Mouse (Mus musculus): ENCODE measurements around the gene Tjp2. TPM values are rescaled to one million over a fixed set of nuclear protein-coding genes. Genes with fewer than 3 reads are reported as not detected.
"Not testable (repeated sequence)": the region's sequence is repeated elsewhere in the genome, so short reads cannot be mapped to it uniquely, and the experiment has no call there.

Gene Tjp2
- polyA plus RNA-seq, 1 experiment = 11.4 TPM

DNA sequence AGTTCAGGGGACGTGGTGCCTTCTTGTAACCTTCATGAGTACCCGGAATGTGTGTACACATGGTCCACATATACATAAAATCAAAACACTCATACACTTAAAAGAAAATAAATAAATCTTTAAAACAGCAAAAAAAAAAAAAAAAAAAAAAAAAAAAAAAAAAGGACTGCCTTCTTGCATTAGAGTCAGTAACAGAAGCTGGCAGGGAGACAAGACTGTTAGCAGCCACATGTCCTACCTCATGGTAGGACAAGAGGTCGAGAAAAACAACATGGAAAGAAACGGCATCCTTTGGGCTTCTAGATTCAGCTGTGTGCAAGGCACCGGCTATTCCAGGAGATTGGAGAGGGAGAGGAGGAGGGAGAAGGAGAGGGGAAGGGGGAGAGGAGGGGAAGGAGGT lies 23.0 kb downstream of the Tjp2 start:
- TF ChIP-seq POLR2A (IDR thresholded peaks at IDR 0.05; ENCODE audit: borderline replicate concordance, control insufficient read depth, low read depth, low read length) (no peak), CTCF (IDR thresholded peaks at IDR 0.05; ENCODE audit: control insufficient read depth, insufficient read depth, low read length) (no peak)
- no peak overlapping the region for H3K27ac ChIP-seq (ENCODE audit: control insufficient read depth, insufficient read depth, low read depth, low read length, poor library complexity)
- no peaks in the 10 kb centered on the region for H3K4me1 ChIP-seq (ENCODE audit: control insufficient read depth, insufficient read depth, low read length)
- H3K4me3 ChIP-seq (replicated peaks; ENCODE audit: control insufficient read depth, low read depth, low read length) = no peak overlapping the region
- WGBS = 76% methylated on average over 5 of the region's 5 CpGs

- Histone ChIP-seq H3K4me3 (replicated peaks; ENCODE audit: control insufficient read depth, low read depth, low read length) (no peak overlapping the region), H3K4me1 (ENCODE audit: control insufficient read depth, insufficient read depth, low read length) (no peaks in the 10 kb centered on the region), H3K27ac (ENCODE audit: control insufficient read depth, insufficient read depth, low read depth, low read length, poor library complexity) (no peak overlapping the region)
- TF ChIP-seq CTCF (IDR thresholded peaks at IDR 0.05; ENCODE audit: control insufficient read depth, insufficient read depth, low read length) = no peak
- no peak for TF ChIP-seq POLR2A (IDR thresholded peaks at IDR 0.05; ENCODE audit: borderline replicate concordance, control insufficient read depth, low read depth, low read length)
- 84% methylated on average over 12 of the region's 12 CpGs for WGBS
These were observed 24.3 kb downstream of the Tjp2 start for GRCm38 (mm10) chr19:24200566-24200965.

- no peak overlapping the region for H3K4me3 ChIP-seq (replicated peaks; ENCODE audit: control insufficient read depth, low read depth, low read length)
These were observed 26.0 kb downstream of the Tjp2 start for GRCm38 (mm10) chr19:24198676-24199303.

GRCm38 (mm10) chr19:24197338-24197737 lies 27.5 kb downstream of the Tjp2 start:
- TF ChIP-seq POLR2A (IDR thresholded peaks at IDR 0.05; ENCODE audit: borderline replicate concordance, control insufficient read depth, low read depth, low read length) (no peak), CTCF (IDR thresholded peaks at IDR 0.05; ENCODE audit: control insufficient read depth, insufficient read depth, low read length) (no peak)
- H3K4me3 ChIP-seq (replicated peaks; ENCODE audit: control insufficient read depth, low read depth, low read length) = no peak overlapping the region
- H3K4me1 ChIP-seq (ENCODE audit: control insufficient read depth, insufficient read depth, low read length) = no peaks in the 10 kb centered on the region
- 48% methylated on average over 3 of the region's 3 CpGs for WGBS
- H3K27ac ChIP-seq (ENCODE audit: control insufficient read depth, insufficient read depth, low read depth, low read length, poor library complexity) = no peak overlapping the region

More at GRCm38 (mm10) chr19:24198676-24199303, 26.0 kb downstream of the Tjp2 start:
- Histone ChIP-seq H3K4me1 (ENCODE audit: control insufficient read depth, insufficient read depth, low read length) (no peaks in the 10 kb centered on the region), H3K27ac (ENCODE audit: control insufficient read depth, insufficient read depth, low read depth, low read length, poor library complexity) (no peak overlapping the region)
- no peak for TF ChIP-seq POLR2A (IDR thresholded peaks at IDR 0.05; ENCODE audit: borderline replicate concordance, control insufficient read depth, low read depth, low read length)
- TF ChIP-seq CTCF (IDR thresholded peaks at IDR 0.05; ENCODE audit: control insufficient read depth, insufficient read depth, low read length) = no peak
- 68% methylated on average over 11 of the region's 11 CpGs for WGBS

DNA sequence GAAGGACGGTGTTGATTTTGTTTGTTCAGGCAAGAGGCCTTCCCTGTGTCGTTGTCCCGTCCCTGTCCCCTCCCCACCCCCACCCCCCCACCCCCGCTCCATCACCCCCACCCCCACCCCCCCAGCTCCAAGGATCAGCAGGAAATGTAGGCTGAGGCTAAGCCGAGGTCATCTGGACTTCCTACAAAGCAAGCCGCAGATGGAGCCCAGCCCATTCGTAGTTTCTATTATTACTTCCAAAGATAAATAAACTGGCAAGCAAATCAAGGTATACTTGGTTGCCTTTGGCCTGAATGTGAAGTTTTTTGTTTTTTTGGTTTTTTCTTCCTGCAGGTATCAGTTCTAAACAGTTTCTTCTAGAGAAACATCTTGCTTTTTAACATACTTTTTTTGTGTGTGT lies 29.6 kb downstream of the Tjp2 start:
- Histone ChIP-seq H3K27ac (ENCODE audit: control insufficient read depth, insufficient read depth, low read depth, low read length, poor library complexity) (no peak overlapping the region), H3K4me1 (ENCODE audit: control insufficient read depth, insufficient read depth, low read length) (no peaks in the 10 kb centered on the region), H3K4me3 (replicated peaks; ENCODE audit: control insufficient read depth, low read depth, low read length) (no peak overlapping the region)
- TF ChIP-seq CTCF (IDR thresholded peaks at IDR 0.05; ENCODE audit: control insufficient read depth, insufficient read depth, low read length) (no peak), POLR2A (IDR thresholded peaks at IDR 0.05; ENCODE audit: borderline replicate concordance, control insufficient read depth, low read depth, low read length) (no peak)
- 72% methylated on average over 7 of the region's 7 CpGs for WGBS

GRCm38 (mm10) chr19:24194216-24194615 lies 30.6 kb downstream of the Tjp2 start:
- H3K4me3 ChIP-seq (replicated peaks; ENCODE audit: control insufficient read depth, low read depth, low read length) = no peak overlapping the region
- no peaks in the 10 kb centered on the region for H3K4me1 ChIP-seq (ENCODE audit: control insufficient read depth, insufficient read depth, low read length)
- WGBS = 80% methylated on average over 4 of the region's 4 CpGs
- TF ChIP-seq POLR2A (IDR thresholded peaks at IDR 0.05; ENCODE audit: borderline replicate concordance, control insufficient read depth, low read depth, low read length) (no peak), CTCF (IDR thresholded peaks at IDR 0.05; ENCODE audit: control insufficient read depth, insufficient read depth, low read length) (peak; percentile 37; the same call in 1 of the 2 replicates)
- no peak overlapping the region for H3K27ac ChIP-seq (ENCODE audit: control insufficient read depth, insufficient read depth, low read depth, low read length, poor library complexity)

- Histone ChIP-seq H3K4me1 (ENCODE audit: control insufficient read depth, insufficient read depth, low read length) (no peaks in the 10 kb centered on the region), H3K4me3 (replicated peaks; ENCODE audit: control insufficient read depth, low read depth, low read length) (no peak overlapping the region), H3K27ac (ENCODE audit: control insufficient read depth, insufficient read depth, low read depth, low read length, poor library complexity) (no peak overlapping the region)
- TF ChIP-seq POLR2A (IDR thresholded peaks at IDR 0.05; ENCODE audit: borderline replicate concordance, control insufficient read depth, low read depth, low read length) = no peak
- no peak for TF ChIP-seq CTCF (IDR thresholded peaks at IDR 0.05; ENCODE audit: control insufficient read depth, insufficient read depth, low read length)
- WGBS = 87% methylated on average over 5 of the region's 5 CpGs
These were observed 31.9 kb downstream of the Tjp2 start for GRCm38 (mm10) chr19:24192946-24193345.

GRCm38 (mm10) chr19:24187791-24188190 lies 37.0 kb downstream of the Tjp2 start:
- TF ChIP-seq POLR2A (IDR thresholded peaks at IDR 0.05; ENCODE audit: borderline replicate concordance, control insufficient read depth, low read depth, low read length) = no peak
- no peak for TF ChIP-seq CTCF (IDR thresholded peaks at IDR 0.05; ENCODE audit: control insufficient read depth, insufficient read depth, low read length)
- no peak overlapping the region for H3K27ac ChIP-seq (ENCODE audit: control insufficient read depth, insufficient read depth, low read depth, low read length, poor library complexity)
- WGBS = 62% methylated on average over 2 of the region's 2 CpGs
- H3K4me3 ChIP-seq (replicated peaks; ENCODE audit: control insufficient read depth, low read depth, low read length) = no peak overlapping the region
- H3K4me1 ChIP-seq (ENCODE audit: control insufficient read depth, insufficient read depth, low read length) = no peaks in the 10 kb centered on the region

GRCm38 (mm10) chr19:24187358-24187757 lies 37.5 kb downstream of the Tjp2 start:
- not testable (repeated sequence) for H3K4me1 ChIP-seq (ENCODE audit: control insufficient read depth, insufficient read depth, low read length); H3K4me3 ChIP-seq (replicated peaks; ENCODE audit: control insufficient read depth, low read depth, low read length)
- WGBS = 81% methylated on average over 1 of the region's 1 CpGs

More at GRCm38 (mm10) chr19:24187358-24187757, 37.5 kb downstream of the Tjp2 start:
- not testable (repeated sequence) for H3K27ac ChIP-seq (ENCODE audit: control insufficient read depth, insufficient read depth, low read depth, low read length, poor library complexity)

All from bone marrow, adult 2 months (tissue).